Mouse (Mus musculus): ENCODE data around the gene Mmel1. TPM values are rescaled to one million over a fixed set of nuclear protein-coding genes. Genes with fewer than 3 reads are reported as not detected.

The Mmel1 gene
- polyA plus RNA-seq, 1 experiment from 2014 or later: 0.31 TPM

GRCm38 (mm10) chr4:154870721-154871120, 1.3 kb downstream of the Mmel1 start:
- Histone ChIP-seq H3K9me3 (no peaks in the 10 kb centered on the region), H3K27ac (no peak overlapping the region), H3K27me3 (ENCODE audit: insufficient read depth, poor library complexity, severe bottlenecking) (peaks cover 44% of the 10 kb centered on the region), H3K4me1 (replicated peaks) (peaks cover 22% of the 10 kb centered on the region), H3K4me3 (no peak overlapping the region), H3K36me3 (no peaks in the 10 kb centered on the region)
- no peak for DNase-seq (ENCODE audit: low spot score)
- WGBS: 77% methylated on average over 4 of the region's 4 CpGs

- Histone ChIP-seq H3K9me3 (no peaks in the 10 kb centered on the region), H3K36me3 (no peaks in the 10 kb centered on the region), H3K4me1 (replicated peaks) (peaks cover 22% of the 10 kb centered on the region), H3K4me3 (peak overlapping the region; percentile 37), H3K27ac (peak overlapping the region; percentile 64), H3K27me3 (ENCODE audit: insufficient read depth, poor library complexity, severe bottlenecking) (peaks cover 44% of the 10 kb centered on the region)
- peak; percentile 62 for DNase-seq (ENCODE audit: low spot score)
- WGBS: 2% methylated on average over 13 of the region's 13 CpGs
These were observed 2.4 kb downstream of the Mmel1 start for GRCm38 (mm10) chr4:154871757-154872251.

GRCm38 (mm10) chr4:154873186-154873585, 3.8 kb downstream of the Mmel1 start:
- peaks cover 26% of the 10 kb centered on the region for H3K4me1 ChIP-seq (replicated peaks)

GRCm38 (mm10) chr4:154877864-154878548, 8.6 kb downstream of the Mmel1 start:
- Histone ChIP-seq H3K4me1 (replicated peaks) (peaks cover 27% of the 10 kb centered on the region), H3K36me3 (no peaks in the 10 kb centered on the region), H3K27ac (peak overlapping the region; percentile 87), H3K9me3 (no peaks in the 10 kb centered on the region), H3K27me3 (ENCODE audit: insufficient read depth, poor library complexity, severe bottlenecking) (0 out of 2 replicates have a peak, but pooled peaks cover 3% of the 10 kb centered on the region), H3K4me3 (peak overlapping the region; percentile 55)
- 13% methylated on average over 18 of the region's 18 CpGs for WGBS
- peak; percentile 94 for DNase-seq (ENCODE audit: low spot score)

More at GRCm38 (mm10) chr4:154873186-154873585, 3.8 kb downstream of the Mmel1 start:
- no peak for DNase-seq (ENCODE audit: low spot score)
- Histone ChIP-seq H3K9me3 (no peaks in the 10 kb centered on the region), H3K4me3 (no peak overlapping the region), H3K27me3 (ENCODE audit: insufficient read depth, poor library complexity, severe bottlenecking) (peaks cover 42% of the 10 kb centered on the region), H3K36me3 (no peaks in the 10 kb centered on the region), H3K27ac (no peak overlapping the region)
- 74% methylated on average over 6 of the region's 6 CpGs for WGBS

GRCm38 (mm10) chr4:154880730-154881129, 11.3 kb downstream of the Mmel1 start:
- H3K9me3 ChIP-seq: no peaks in the 10 kb centered on the region
- no peaks in the 10 kb centered on the region for H3K36me3 ChIP-seq
- 88% methylated on average over 6 of the region's 6 CpGs for WGBS
- H3K4me1 ChIP-seq (replicated peaks): peaks cover 37% of the 10 kb centered on the region
- no peak overlapping the region for H3K4me3 ChIP-seq
- H3K27me3 ChIP-seq (ENCODE audit: insufficient read depth, poor library complexity, severe bottlenecking): 0 out of 2 replicates have a peak, but pooled peaks cover 10% of the 10 kb centered on the region
- no peak overlapping the region for H3K27ac ChIP-seq
- DNase-seq (ENCODE audit: low spot score): no peak

GRCm38 (mm10) chr4:154882014-154882659, 12.8 kb downstream of the Mmel1 start:
- Histone ChIP-seq H3K36me3 (no peaks in the 10 kb centered on the region), H3K9me3 (no peaks in the 10 kb centered on the region), H3K27ac (no peak overlapping the region; the same call in 1 of the 2 replicates), H3K27me3 (ENCODE audit: insufficient read depth, poor library complexity, severe bottlenecking) (0 out of 2 replicates have a peak, but pooled peaks cover 10% of the 10 kb centered on the region), H3K4me1 (replicated peaks) (peaks cover 41% of the 10 kb centered on the region), H3K4me3 (no peak overlapping the region)
- WGBS: 32% methylated on average over 14 of the region's 14 CpGs
- no peak for DNase-seq (ENCODE audit: low spot score)

- Histone ChIP-seq H3K4me1 (replicated peaks) (peaks cover 39% of the 10 kb centered on the region), H3K27ac (0 out of 2 replicates have a peak overlapping the region, but pooled peaks have one; percentile 0), H3K36me3 (no peaks in the 10 kb centered on the region), H3K27me3 (ENCODE audit: insufficient read depth, poor library complexity, severe bottlenecking) (0 out of 2 replicates have a peak, but pooled peaks cover 10% of the 10 kb centered on the region), H3K9me3 (no peaks in the 10 kb centered on the region), H3K4me3 (no peak overlapping the region)
- 81% methylated on average over 11 of the region's 11 CpGs for WGBS
- no peak for DNase-seq (ENCODE audit: low spot score)
These were observed 16.0 kb downstream of the Mmel1 start for GRCm38 (mm10) chr4:154885416-154885815.

GRCm38 (mm10) chr4:154886876-154887592, 17.6 kb downstream of the Mmel1 start:
- Histone ChIP-seq H3K4me1 (replicated peaks) (peaks cover 33% of the 10 kb centered on the region), H3K27me3 (ENCODE audit: insufficient read depth, poor library complexity, severe bottlenecking) (0 out of 2 replicates have a peak, but pooled peaks cover 10% of the 10 kb centered on the region), H3K4me3 (no peak overlapping the region), H3K36me3 (no peaks in the 10 kb centered on the region), H3K27ac (peak overlapping the region; percentile 78), H3K9me3 (no peaks in the 10 kb centered on the region)
- peak; percentile 27 for DNase-seq (ENCODE audit: low spot score)
- WGBS: 74% methylated on average over 13 of the region's 13 CpGs

- H3K9me3 ChIP-seq: no peaks in the 10 kb centered on the region
- peaks cover 29% of the 10 kb centered on the region for H3K4me1 ChIP-seq (replicated peaks)
- H3K4me3 ChIP-seq: no peak overlapping the region
- no peak for DNase-seq (ENCODE audit: low spot score)
- no peaks in the 10 kb centered on the region for H3K36me3 ChIP-seq
- WGBS: 83% methylated on average over 15 of the region's 15 CpGs
- H3K27me3 ChIP-seq (ENCODE audit: insufficient read depth, poor library complexity, severe bottlenecking): 0 out of 2 replicates have a peak, but pooled peaks cover 10% of the 10 kb centered on the region
- peak overlapping the region; percentile 78 for H3K27ac ChIP-seq
These were observed 18.3 kb downstream of the Mmel1 start for GRCm38 (mm10) chr4:154887593-154888250.

GRCm38 (mm10) chr4:154890887-154891286, 21.5 kb downstream of the Mmel1 start:
- H3K4me3 ChIP-seq: no peak overlapping the region
- H3K27ac ChIP-seq: no peak overlapping the region
- DNase-seq (ENCODE audit: low spot score): no peak
- H3K36me3 ChIP-seq: no peaks in the 10 kb centered on the region; the same call in 1 of the 2 replicates
- no peaks in the 10 kb centered on the region for H3K27me3 ChIP-seq (ENCODE audit: insufficient read depth, poor library complexity, severe bottlenecking)
- peaks cover 26% of the 10 kb centered on the region for H3K4me1 ChIP-seq (replicated peaks)
- WGBS: 89% methylated on average over 14 of the region's 14 CpGs
- H3K9me3 ChIP-seq: no peaks in the 10 kb centered on the region

- no peak overlapping the region for H3K27ac ChIP-seq
- no peak overlapping the region for H3K4me3 ChIP-seq
- peaks cover 14% of the 10 kb centered on the region for H3K27me3 ChIP-seq (ENCODE audit: insufficient read depth, poor library complexity, severe bottlenecking)
- 85% methylated on average over 5 of the region's 5 CpGs for WGBS
- H3K9me3 ChIP-seq: no peaks in the 10 kb centered on the region
- peaks cover 47% of the 10 kb centered on the region for H3K4me1 ChIP-seq (replicated peaks)
- no peak for DNase-seq (ENCODE audit: low spot score)
- H3K36me3 ChIP-seq: no peaks in the 10 kb centered on the region; the same call in 1 of the 2 replicates
These were observed 26.2 kb downstream of the Mmel1 start for GRCm38 (mm10) chr4:154895549-154895948.

All from hindbrain, embryonic 10.5 days (tissue).